Mouse (Mus musculus) limb, embryonic 10.5 days (tissue): ENCODE data around the gene Plrg1. TPM values are rescaled to one million over a fixed set of nuclear protein-coding genes. Genes with fewer than 3 reads are reported as not detected.

Source experiments
- DNase-seq: peaks from one replicate; pipeline ENCODE4 v3.0.0-alpha.2; 2017; ENCODE audit warnings: low spot score
- H3K27ac ChIP-seq: fragments of 300-500 bp; sonication (generic); 2 replicates; pipeline ENCODE4 v1.5.1; 2016; ENCODE audit warnings: mild to moderate bottlenecking
- H3K27me3 ChIP-seq: fragments of 300-500 bp; sonication (generic); 2 replicates; pipeline ENCODE4 v1.6.1; 2016; ENCODE audit warnings: low read depth, mild to moderate bottlenecking; ENCODE audit not compliant: poor library complexity, severe bottlenecking
- H3K36me3 ChIP-seq: fragments of 300-500 bp; sonication (generic); 2 replicates; pipeline ENCODE4 v1.6.1; 2016; ENCODE audit warnings: mild to moderate bottlenecking, moderate library complexity
- H3K4me1 ChIP-seq: fragments of 300-500 bp; sonication (generic); 2 replicates; pipeline ENCODE4 v1.6.1; 2016
- H3K4me3 ChIP-seq: fragments of 300-500 bp; sonication (generic); 2 replicates; pipeline ENCODE4 v1.5.1; 2016; ENCODE audit warnings: mild to moderate bottlenecking, moderate library complexity
- H3K9me3 ChIP-seq: fragments of 300-500 bp; sonication (generic); replicated peaks from 2 replicates; pipeline ENCODE4 v1.6.1; 2016; ENCODE audit warnings: mild to moderate bottlenecking
- WGBS: fragments of 180-500 bp; shearing (Covaris S2); methylation state at CpG from one replicate; pipeline ENCODE4 v1.1.7; 2016; 5-methylcytosine and 5-hydroxymethylcytosine counted together
- polyA plus RNA-seq: library from polyadenylated mRNA; unstranded; fragments of >200 nt; fragmentation: Nextera tagmentation; extraction: Ambion mirVana; gene quantifications from 2 replicates; pipeline ENCODE4 v1.2.1, GENCODE M21; 2016

Gene Plrg1
- polyA plus RNA-seq, 1 experiment from 2014 or later = 140 TPM

DNA sequence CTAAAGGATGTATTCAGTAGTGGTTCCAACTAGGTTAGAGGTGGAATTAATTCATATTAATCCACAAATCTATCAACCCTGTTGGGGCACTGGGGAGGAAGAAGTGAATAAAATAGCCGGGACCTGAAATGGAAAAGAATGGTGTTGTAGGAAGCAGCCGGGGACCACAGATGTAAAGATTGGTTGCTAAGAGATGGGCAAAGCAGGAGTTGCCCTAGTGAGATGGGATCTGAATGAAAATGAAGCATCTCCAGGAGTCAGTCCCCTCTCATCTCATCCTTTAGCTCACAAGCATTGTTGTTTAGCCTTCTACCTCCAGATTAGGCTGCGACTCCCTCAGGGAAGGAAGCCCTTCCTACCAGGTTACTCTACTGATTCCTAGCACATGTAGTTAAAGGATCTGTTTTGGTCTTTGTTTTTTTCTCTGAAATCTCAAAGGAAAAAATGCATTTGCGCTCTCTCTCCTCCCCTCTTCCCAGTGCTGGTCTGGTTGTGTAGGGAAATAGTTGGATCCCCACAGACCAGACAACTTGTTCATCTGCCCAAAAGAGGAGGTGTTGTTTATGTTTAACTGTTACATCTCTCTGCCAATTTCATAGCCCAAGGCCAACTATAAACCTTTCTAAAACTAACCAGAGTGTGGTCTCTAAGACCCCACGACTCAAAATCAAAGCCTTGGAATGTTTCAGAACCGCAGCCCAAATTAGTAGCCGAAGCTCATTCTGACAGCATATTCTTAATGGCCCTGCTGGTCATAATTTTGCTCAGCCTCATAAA, 56.4 kb downstream of the Plrg1 start:
- Histone ChIP-seq H3K9me3 (no peaks in the 10 kb centered on the region), H3K27me3 (no peaks in the 10 kb centered on the region), H3K4me3 (no peak overlapping the region), H3K27ac (no peak overlapping the region), H3K4me1 (peaks cover 32% of the 10 kb centered on the region), H3K36me3 (no peaks in the 10 kb centered on the region)
- peak; percentile 29 for DNase-seq
- WGBS = 47% methylated on average over 7 of the region's 7 CpGs

DNA sequence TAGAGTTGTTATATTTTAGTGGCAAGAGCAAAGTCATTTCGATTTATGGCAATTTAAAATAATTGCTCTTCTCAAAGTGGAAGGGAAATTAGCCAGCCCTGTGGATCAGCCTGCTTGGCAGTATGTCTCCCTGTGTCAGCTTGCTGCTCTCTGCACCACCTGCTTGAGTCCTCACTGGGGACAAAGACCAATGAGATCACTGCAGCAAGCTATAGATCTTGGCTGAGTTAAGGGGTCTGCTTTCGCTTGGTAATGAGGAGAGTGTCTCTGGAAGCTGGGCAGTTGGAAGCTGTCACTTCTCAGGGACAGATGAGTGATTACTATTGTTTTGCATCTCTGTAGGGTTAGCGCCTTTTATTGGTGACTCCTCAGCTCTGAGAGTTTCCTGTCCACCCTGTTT, 57.5 kb downstream of the Plrg1 start:
- Histone ChIP-seq H3K36me3 (no peaks in the 10 kb centered on the region), H3K27ac (no peak overlapping the region), H3K9me3 (no peaks in the 10 kb centered on the region), H3K4me1 (peaks cover 32% of the 10 kb centered on the region), H3K27me3 (no peaks in the 10 kb centered on the region), H3K4me3 (no peak overlapping the region)
- 27% methylated on average over 3 of the region's 3 CpGs for WGBS
- peak; percentile 29 for DNase-seq

DNA sequence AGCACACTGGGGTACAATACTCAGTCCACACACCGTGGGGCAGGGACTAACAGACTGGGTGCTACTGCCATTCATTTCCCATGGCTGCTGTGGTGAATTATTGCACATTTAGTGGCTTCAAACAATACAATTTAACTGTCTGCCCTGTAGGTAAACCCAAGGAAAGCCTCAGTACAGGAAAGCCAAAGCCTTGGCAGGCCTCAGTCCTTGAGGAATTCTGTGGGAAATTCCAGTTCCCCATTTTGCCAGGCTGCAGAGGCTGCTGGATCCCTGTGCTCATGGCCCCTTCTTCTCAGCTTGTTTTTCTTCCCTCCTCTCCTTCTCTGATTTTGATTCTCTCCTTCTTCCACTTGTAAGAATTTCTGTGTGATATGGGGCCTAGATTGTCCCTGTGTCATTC, 59.6 kb downstream of the Plrg1 start:
- no peaks in the 10 kb centered on the region for H3K36me3 ChIP-seq
- H3K27me3 ChIP-seq = no peaks in the 10 kb centered on the region
- no peak overlapping the region for H3K4me3 ChIP-seq
- no peak overlapping the region for H3K27ac ChIP-seq
- WGBS = 76% methylated on average over 1 of the region's 1 CpGs
- H3K9me3 ChIP-seq = no peaks in the 10 kb centered on the region
- no peak for DNase-seq
- H3K4me1 ChIP-seq = peaks cover 32% of the 10 kb centered on the region

DNA sequence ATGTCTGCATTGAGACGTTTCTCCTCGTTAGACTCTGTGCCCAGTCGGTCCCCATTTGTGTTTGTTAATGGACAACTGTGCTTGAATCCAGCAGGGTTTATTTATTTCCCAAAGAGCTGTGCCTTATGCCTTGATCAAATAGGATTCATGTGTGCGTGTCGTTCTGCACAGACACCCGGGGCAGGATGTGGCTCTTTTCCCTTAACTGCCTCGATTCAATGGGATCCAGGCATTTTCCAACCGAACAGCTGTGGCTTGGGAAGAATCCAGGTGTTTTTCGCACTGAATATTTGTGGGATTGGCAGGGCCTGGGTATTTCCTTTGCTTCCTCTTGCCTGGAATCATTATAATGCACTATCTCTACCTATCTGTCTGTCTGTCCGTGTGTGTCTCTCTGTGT, 62.3 kb downstream of the Plrg1 start:
- 67% methylated on average over 10 of the region's 10 CpGs for WGBS
- Histone ChIP-seq H3K27ac (no peak overlapping the region), H3K4me1 (peaks cover 11% of the 10 kb centered on the region), H3K36me3 (no peaks in the 10 kb centered on the region), H3K4me3 (no peak overlapping the region), H3K27me3 (no peaks in the 10 kb centered on the region), H3K9me3 (no peaks in the 10 kb centered on the region)
- DNase-seq = peak; percentile 26

Other genes with a start within 250 kb of the Plrg1 start
- 0.72 and 1.3 TPM in 2 replicates for gene Rbm46, start 179.0 kb upstream of the Plrg1 start, polyA plus RNA-seq
- gene Lrat, start 151.5 kb upstream of the Plrg1 start, polyA plus RNA-seq = not detected in 2 replicates
- gene Fgg, start 47.8 kb upstream of the Plrg1 start, polyA plus RNA-seq = 0.09 and 0.24 TPM in 2 replicates
- gene Fga, start 29.4 kb upstream of the Plrg1 start, polyA plus RNA-seq = not detected in 2 replicates
- gene Fgb, start 5.7 kb upstream of the Plrg1 start, polyA plus RNA-seq = 0.06 TPM in 1 of 2 replicates, not detected in the other
- gene Dchs2, start 72.4 kb downstream of the Plrg1 start, polyA plus RNA-seq = 0.08 and 0.14 TPM in 2 replicates